Comparison of ENCODE assay signal across 19 mouse cellular contexts in the genomic region with DNA sequence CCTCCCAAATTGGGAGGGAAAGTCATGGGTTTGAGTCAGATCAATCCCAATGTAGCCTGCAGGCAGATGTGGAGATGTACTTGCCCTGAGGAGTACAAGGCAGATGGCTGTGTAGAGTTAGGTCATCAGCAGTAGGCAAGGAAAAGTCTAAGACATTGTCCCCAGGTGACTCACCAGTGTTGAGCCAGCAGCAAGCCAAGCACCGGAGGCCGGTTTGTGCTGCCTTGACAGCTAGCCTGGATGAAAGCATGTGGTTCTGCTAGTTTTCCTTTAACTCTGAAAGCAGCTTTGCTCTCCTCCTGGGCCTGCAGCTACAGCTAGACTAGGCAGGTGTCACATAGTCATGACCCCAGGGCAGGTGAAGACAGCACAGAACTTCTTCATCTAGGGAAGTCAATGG. TPM values are rescaled to one million over a fixed set of nuclear protein-coding genes. Genes with fewer than 3 reads are reported as not detected.
A peak's percentile ranks its signal among the peaks of the same experiment; 100 is the strongest.
DNase-seq lines count a peak whose midpoint lies in the region; ATAC-seq and TF ChIP-seq lines count a peak whose summit lies in the region.
"Had no signal": no experiment of that assay in that cellular context is flagged by ENCODE, and none has a peak within 500 bp of the region (broad histone marks: within the 10 kb centered on the region; RNA-seq: fewer than 3 reads in every experiment).

No protein-coding gene starts in this region.

- no peak for TF ChIP-seq CTCF in lung, adult 2 months (IDR thresholded peaks at IDR 0.05; ENCODE audit: insufficient read depth, low read length)
- TF ChIP-seq CTCF in kidney, adult 2 months (conservative IDR thresholded peaks at IDR 0.05; ENCODE audit: insufficient read depth, insufficient read length, low read depth, low read length) = no peak
- TF ChIP-seq CTCF in liver, postnatal 0 days (IDR thresholded peaks at IDR 0.05; ENCODE audit: low read depth) = no peak

- peak overlapping the region; percentile 69 for H3K27ac ChIP-seq in kidney, adult 2 months (ENCODE audit: insufficient read depth, low read depth, low read length)
- no peak overlapping the region for H3K27ac ChIP-seq in liver, postnatal 0 days (ENCODE audit: low read depth)
- H3K27ac ChIP-seq: embryonic facial prominence, embryonic 15.5 days; forebrain, embryonic 15.5 days; heart, adult 2 months; hindbrain, embryonic 14.5 days; layer of hippocampus, adult 2 months; limb, embryonic 15.5 days; midbrain, embryonic 13.5 days had no signal

- DNase-seq in lung, adult 18-20 months = peak; percentile 34 to 54
- DNase-seq in lung, adult 2 months = no peak
- DNase-seq in kidney, adult 2 months = peak; percentile 78
- peak; percentile 25 to 57 for DNase-seq in kidney, postnatal 4 days
- DNase-seq in yolk sac, embryonic 10.5 days (ENCODE audit: low spot score) = peak; percentile 61
- DNase-seq in liver, postnatal 0 days = no peak
- no peak for DNase-seq in cerebellum, postnatal 14 days
- DNase-seq in T-cell, adult 2 months (ENCODE audit: low spot score) = no peak
- DNase-seq: adrenal gland, postnatal 25 days; B cell, adult 2 months; heart, adult 2 months; heart, postnatal 10 days; right cerebral cortex, postnatal 4 days had no signal

- H3K4me2 ChIP-seq in liver, postnatal 0 days (ENCODE audit: low read depth, low read length) = no peak overlapping the region
- H3K4me2 ChIP-seq: embryonic facial prominence, embryonic 15.5 days; forebrain, embryonic 15.5 days; hindbrain, embryonic 14.5 days; limb, embryonic 15.5 days; midbrain, embryonic 13.5 days had no signal

- no peak for ATAC-seq in liver, postnatal 0 days
- ATAC-seq: forebrain, embryonic 15.5 days; midbrain, embryonic 13.5 days had no signal

- TF ChIP-seq POLR2A in lung, adult 2 months (IDR thresholded peaks at IDR 0.05; ENCODE audit: borderline replicate concordance, extremely low read depth, low read depth, low read length) = no peak
- TF ChIP-seq POLR2A in kidney, adult 2 months (IDR thresholded peaks at IDR 0.05; ENCODE audit: low read depth, low read length) = no peak

- 69% methylated on average over 2 of the region's 2 CpGs for WGBS in lung, adult 2 months
- WGBS in kidney, adult 2 months = 34% methylated on average over 2 of the region's 2 CpGs
- WGBS in liver, postnatal 0 days (ENCODE audit: insufficient replicate concordance) = 57% methylated on average over 2 of the region's 2 CpGs

- no peak for TF ChIP-seq EP300 in liver, postnatal 0 days (IDR thresholded peaks at IDR 0.05; ENCODE audit: low read depth)

- no peak overlapping the region for H3K9ac ChIP-seq in liver, postnatal 0 days (replicated peaks)
- H3K9ac ChIP-seq: embryonic facial prominence, embryonic 15.5 days; forebrain, embryonic 15.5 days; hindbrain, embryonic 14.5 days; limb, embryonic 15.5 days; midbrain, embryonic 13.5 days had no signal

- H3K4me1 ChIP-seq in lung, adult 2 months (ENCODE audit: control insufficient read depth, insufficient read depth, low read length) = peaks cover under 1% of the 10 kb centered on the region; the same call in 1 of the 2 replicates
- peaks cover 30% of the 10 kb centered on the region for H3K4me1 ChIP-seq in kidney, adult 2 months (ENCODE audit: control insufficient read depth, insufficient read depth, low read length)
- H3K4me1 ChIP-seq in liver, postnatal 0 days (ENCODE audit: insufficient read depth) = peaks cover 8% of the 10 kb centered on the region
- H3K4me1 ChIP-seq: embryonic facial prominence, embryonic 15.5 days; forebrain, embryonic 15.5 days; midbrain, embryonic 13.5 days had no signal

- no peaks in the 10 kb centered on the region for H3K36me3 ChIP-seq in kidney, adult 2 months (ENCODE audit: control insufficient read depth, insufficient read depth, low read length)
- no peaks in the 10 kb centered on the region for H3K36me3 ChIP-seq in liver, postnatal 0 days (replicated peaks; ENCODE audit: insufficient read depth, low read length)
- H3K36me3 ChIP-seq: embryonic facial prominence, embryonic 15.5 days; forebrain, embryonic 15.5 days; limb, embryonic 15.5 days; midbrain, embryonic 13.5 days had no signal

- H3K4me3 ChIP-seq in lung, adult 2 months (replicated peaks; ENCODE audit: extremely low read depth, low read depth, low read length) = no peak overlapping the region
- no peak overlapping the region for H3K4me3 ChIP-seq in kidney, adult 2 months (ENCODE audit: insufficient read depth, low read depth, low read length)
- no peak overlapping the region for H3K4me3 ChIP-seq in liver, postnatal 0 days (ENCODE audit: low read depth, low read length)
- H3K4me3 ChIP-seq: embryonic facial prominence, embryonic 15.5 days; forebrain, embryonic 15.5 days; heart, adult 2 months; layer of hippocampus, adult 2 months; limb, embryonic 15.5 days; midbrain, embryonic 13.5 days had no signal

- no peaks in the 10 kb centered on the region for H3K27me3 ChIP-seq in kidney, adult 2 months (replicated peaks; ENCODE audit: control insufficient read depth, insufficient read depth, low read length)
- H3K27me3 ChIP-seq in liver, postnatal 0 days (ENCODE audit: insufficient read depth, low read length) = no peaks in the 10 kb centered on the region
- H3K27me3 ChIP-seq: embryonic facial prominence, embryonic 15.5 days; forebrain, embryonic 15.5 days; limb, embryonic 15.5 days; midbrain, embryonic 13.5 days had no signal

- no peaks in the 10 kb centered on the region for H3K9me3 ChIP-seq in liver, postnatal 0 days (ENCODE audit: low read length)
- H3K9me3 ChIP-seq: embryonic facial prominence, embryonic 15.5 days; forebrain, embryonic 15.5 days; limb, embryonic 15.5 days; midbrain, embryonic 13.5 days had no signal

RNA-seq across cellular contexts. Expression of a gene that starts 43.2 kb away (rescaled TPM):
- polyA plus RNA-seq in lung, adult 2 months (2012; rRNA removed) = 12.6 and 15.5 TPM in 2 replicates
- 31.1 and 36.6 TPM in 2 replicates for polyA plus RNA-seq in kidney, adult 2 months (2012; rRNA removed)
- 7.2 and 8.2 TPM in 2 replicates for polyA plus RNA-seq in liver, postnatal 0 days (2015; fragmentation: Nextera tagmentation; extraction: Ambion mirVana)

Comparison
In these comparisons a context has a peak if more than half of its experiments do, and no peak if none do; other contexts are left out.
1. DNase-seq: peak in lung, adult 18-20 months (2 of 2), kidney, adult 2 months (single experiment), kidney, postnatal 4 days (2 of 2) and yolk sac, embryonic 10.5 days (single experiment); none in lung, adult 2 months (single experiment), liver, postnatal 0 days (single experiment), cerebellum, postnatal 14 days (0 of 2) and T-cell, adult 2 months (single experiment).